Mouse (Mus musculus) forebrain, embryonic 16.5 days (tissue): ENCODE data around the gene Rtp4. TPM values are rescaled to one million over a fixed set of nuclear protein-coding genes. Genes with fewer than 3 reads are reported as not detected.

ENCODE experiments used
- ATAC-seq: fragments of 200-750 bp; cut with Nextera tagmentation; 2 replicates; pipeline ENCODE4 v1.8.0; 2017; ENCODE audit warnings: mild to moderate bottlenecking, moderate library complexity
- H3K27ac ChIP-seq: fragments of 300-500 bp; sonication (generic); 2 replicates; pipeline ENCODE4 v1.5.1; 2014; ENCODE audit warnings: low read length, control low read depth
- H3K27me3 ChIP-seq: fragments of 300-500 bp; sonication (generic); replicated peaks from 2 replicates; pipeline ENCODE4 v1.6.1; 2014; ENCODE audit warnings: low read length; ENCODE audit not compliant: control insufficient read depth, insufficient read depth
- H3K36me3 ChIP-seq: fragments of 300-500 bp; sonication (generic); 2 replicates; pipeline ENCODE4 v1.6.1; 2014; ENCODE audit not compliant: control insufficient read depth, insufficient read depth
- H3K4me1 ChIP-seq: fragments of 300-500 bp; sonication (generic); replicated peaks from 2 replicates; pipeline ENCODE4 v1.6.1; 2014; ENCODE audit warnings: low read length; ENCODE audit not compliant: control insufficient read depth, insufficient read depth
- H3K4me2 ChIP-seq: fragments of 300-500 bp; sonication (generic); 2 replicates; pipeline ENCODE4 v1.6.1; 2014; ENCODE audit warnings: mild to moderate bottlenecking, low read length, control low read depth
- H3K4me3 ChIP-seq: fragments of 300-500 bp; sonication (generic); replicated peaks from 2 replicates; pipeline ENCODE4 v1.5.1; 2014; ENCODE audit warnings: mild to moderate bottlenecking, low read length, control low read depth
- H3K9ac ChIP-seq: fragments of 300-500 bp; sonication (generic); replicated peaks from 2 replicates; pipeline ENCODE4 v1.6.1; 2014; ENCODE audit warnings: low read depth, low read length, control low read depth
- H3K9me3 ChIP-seq: fragments of 300-500 bp; sonication (generic); 2 replicates; pipeline ENCODE4 v1.6.1; 2016; ENCODE audit warnings: low read length; ENCODE audit not compliant: control insufficient read depth
- WGBS: fragments of 180-500 bp; shearing (Covaris S2); extraction: QIAGEN DNeasy Blood & Tissue Kit; methylation state at CpG from one replicate; pipeline ENCODE4 v1.1.7; 2014; 5-methylcytosine and 5-hydroxymethylcytosine counted together
- polyA plus RNA-seq: library from polyadenylated mRNA; unstranded; fragments of >200 nt; fragmentation: Nextera tagmentation; extraction: Ambion mirVana; gene quantifications from 2 replicates; pipeline ENCODE4 v1.2.1, GENCODE M21; 2015

Gene Rtp4
- polyA plus RNA-seq: 3.0 and 4.1 TPM in 2 replicates

GRCm38 (mm10) chr16:23520235-23520871 lies at the start of gene Rtp4, which contains the start of gene Masp1:
Rtp4 (plus strand) TSS chr16:23520291.
Masp1 (minus strand) TSS chr16:23520815.
- H3K4me1 ChIP-seq: peaks cover 65% of the 10 kb centered on the region
- H3K4me2 ChIP-seq: peak within 1 kb of the TSS; percentile 62
- WGBS: 0% methylated on average over 12 of the region's 12 CpGs
- H3K9me3 ChIP-seq: no peaks in the 10 kb centered on the region
- H3K27ac ChIP-seq: peak within 1 kb of the TSS; percentile 97
- H3K9ac ChIP-seq: peak within 1 kb of the TSS; percentile 80
- H3K4me3 ChIP-seq: peak within 1 kb of the TSS; percentile 60
- H3K27me3 ChIP-seq: no peaks in the 10 kb centered on the region
- H3K36me3 ChIP-seq: no peaks in the 10 kb centered on the region
- ATAC-seq: peak; percentile 61

GRCm38 (mm10) chr16:23471551-23471950 lies 48.5 kb upstream of the Rtp4 start:
- no peak overlapping the region for H3K4me2 ChIP-seq
- 95% methylated on average over 6 of the region's 6 CpGs for WGBS
- ATAC-seq: no peak
- H3K27me3 ChIP-seq: no peaks in the 10 kb centered on the region
- H3K4me3 ChIP-seq: no peak overlapping the region
- H3K9me3 ChIP-seq: no peaks in the 10 kb centered on the region
- no peaks in the 10 kb centered on the region for H3K4me1 ChIP-seq
- no peak overlapping the region for H3K27ac ChIP-seq
- H3K36me3 ChIP-seq: 0 out of 2 replicates have a peak, but pooled peaks cover 5% of the 10 kb centered on the region
- no peak overlapping the region for H3K9ac ChIP-seq

- H3K27me3 ChIP-seq: no peaks in the 10 kb centered on the region
- ATAC-seq: no peak
- no peak overlapping the region for H3K27ac ChIP-seq
- H3K9me3 ChIP-seq: no peaks in the 10 kb centered on the region
- no peak overlapping the region for H3K9ac ChIP-seq
- H3K4me3 ChIP-seq: no peak overlapping the region
- 0 out of 2 replicates have a peak, but pooled peaks cover 5% of the 10 kb centered on the region for H3K36me3 ChIP-seq
- H3K4me1 ChIP-seq: no peaks in the 10 kb centered on the region
- 73% methylated on average over 3 of the region's 3 CpGs for WGBS
- H3K4me2 ChIP-seq: no peak overlapping the region
These were observed 48.0 kb upstream of the Rtp4 start for GRCm38 (mm10) chr16:23472046-23472445.

- no peak overlapping the region for H3K4me2 ChIP-seq
- H3K4me1 ChIP-seq: 0 out of 2 replicates have a peak, but pooled peaks cover 4% of the 10 kb centered on the region
- H3K9me3 ChIP-seq: no peaks in the 10 kb centered on the region
- 87% methylated on average over 4 of the region's 4 CpGs for WGBS
- H3K27me3 ChIP-seq: no peaks in the 10 kb centered on the region
- H3K27ac ChIP-seq: no peak overlapping the region
- no peak for ATAC-seq
- H3K4me3 ChIP-seq: no peak overlapping the region
- 0 out of 2 replicates have a peak, but pooled peaks cover 3% of the 10 kb centered on the region for H3K36me3 ChIP-seq
- H3K9ac ChIP-seq: no peak overlapping the region
These were observed 44.4 kb upstream of the Rtp4 start for GRCm38 (mm10) chr16:23475651-23476050.

GRCm38 (mm10) chr16:23476598-23476997 lies 43.5 kb upstream of the Rtp4 start:
- no peaks in the 10 kb centered on the region for H3K9me3 ChIP-seq
- H3K36me3 ChIP-seq: no peaks in the 10 kb centered on the region
- 0 out of 2 replicates have a peak, but pooled peaks cover 4% of the 10 kb centered on the region for H3K4me1 ChIP-seq
- H3K4me2 ChIP-seq: no peak overlapping the region
- no peak overlapping the region for H3K27ac ChIP-seq
- no peak overlapping the region for H3K9ac ChIP-seq
- no peak for ATAC-seq
- no peaks in the 10 kb centered on the region for H3K27me3 ChIP-seq
- no peak overlapping the region for H3K4me3 ChIP-seq

- peak; percentile 64 for ATAC-seq
- 60% methylated on average over 7 of the region's 7 CpGs for WGBS
- Histone ChIP-seq H3K36me3 (peaks cover 4% of the 10 kb centered on the region; the same call in 1 of the 2 replicates), H3K4me1 (0 out of 2 replicates have a peak, but pooled peaks cover 4% of the 10 kb centered on the region), H3K4me2 (no peak overlapping the region), H3K9me3 (no peaks in the 10 kb centered on the region), H3K9ac (no peak overlapping the region), H3K4me3 (no peak overlapping the region), H3K27ac (peak overlapping the region; percentile 55), H3K27me3 (no peaks in the 10 kb centered on the region)
These were observed 40.1 kb upstream of the Rtp4 start for GRCm38 (mm10) chr16:23479872-23480603.

- H3K36me3 ChIP-seq: peaks cover 4% of the 10 kb centered on the region; the same call in 1 of the 2 replicates
These were observed 37.9 kb upstream of the Rtp4 start for GRCm38 (mm10) chr16:23482218-23482617.

GRCm38 (mm10) chr16:23482846-23483245 lies 37.2 kb upstream of the Rtp4 start:
- Histone ChIP-seq H3K27me3 (no peaks in the 10 kb centered on the region), H3K4me2 (no peak overlapping the region), H3K4me1 (0 out of 2 replicates have a peak, but pooled peaks cover 4% of the 10 kb centered on the region), H3K9ac (no peak overlapping the region), H3K36me3 (peaks cover 5% of the 10 kb centered on the region; the same call in 1 of the 2 replicates), H3K27ac (no peak overlapping the region), H3K9me3 (no peaks in the 10 kb centered on the region), H3K4me3 (no peak overlapping the region)
- 96% methylated on average over 12 of the region's 12 CpGs for WGBS
- ATAC-seq: no peak

More at GRCm38 (mm10) chr16:23482218-23482617, 37.9 kb upstream of the Rtp4 start:
- 0 out of 2 replicates have a peak, but pooled peaks cover 4% of the 10 kb centered on the region for H3K4me1 ChIP-seq
- H3K9me3 ChIP-seq: no peaks in the 10 kb centered on the region
- ATAC-seq: no peak
- H3K27me3 ChIP-seq: no peaks in the 10 kb centered on the region
- H3K27ac ChIP-seq: no peak overlapping the region
- no peak overlapping the region for H3K9ac ChIP-seq
- no peak overlapping the region for H3K4me2 ChIP-seq
- WGBS: 42% methylated on average over 3 of the region's 3 CpGs
- no peak overlapping the region for H3K4me3 ChIP-seq

GRCm38 (mm10) chr16:23483292-23483691 lies 36.8 kb upstream of the Rtp4 start:
- whole genome bisulfite sequencing: 64% methylated on average over 10 of the region's 10 CpGs
- H3K9ac ChIP-seq: no peak overlapping the region
- no peaks in the 10 kb centered on the region for H3K9me3 ChIP-seq
- H3K4me2 ChIP-seq: no peak overlapping the region
- peaks cover 9% of the 10 kb centered on the region; the same call in 1 of the 2 replicates for H3K36me3 ChIP-seq
- no peaks in the 10 kb centered on the region for H3K27me3 ChIP-seq
- 0 out of 2 replicates have a peak, but pooled peaks cover 4% of the 10 kb centered on the region for H3K4me1 ChIP-seq
- no peak overlapping the region for H3K27ac ChIP-seq
- no peak overlapping the region for H3K4me3 ChIP-seq
- no peak for ATAC-seq
